Comparison of ENCODE assay signal across 15 mouse cellular contexts in genomic region chrX:19700284-19700683, GRCm38 (mm10).
"Had no signal": no experiment of that assay in that cellular context is flagged by ENCODE, and none has a peak within 500 bp of the region (broad histone marks: within the 10 kb centered on the region; RNA-seq: fewer than 3 reads in every experiment).

No protein-coding gene starts in this region.

- DNase-seq: kidney, postnatal 14 days; lung, adult 18-20 months; lung, postnatal 4 days; midbrain, embryonic 14.5 days; right cerebral cortex, adult 18-20 months; thymus, adult 2 months; thymus, postnatal 25 days had no signal

- H3K4me3 ChIP-seq: kidney, embryonic 15.5 days; left cerebral cortex, adult 2 months; limb, embryonic 15.5 days; midbrain, embryonic 10.5 days; myocyte; neural tube, embryonic 15.5 days; stomach, embryonic 15.5 days had no signal

- H3K36me3 ChIP-seq: kidney, embryonic 15.5 days; limb, embryonic 15.5 days; midbrain, embryonic 10.5 days; neural tube, embryonic 15.5 days; stomach, embryonic 15.5 days had no signal

- H3K9me3 ChIP-seq: kidney, embryonic 15.5 days; limb, embryonic 15.5 days; midbrain, embryonic 10.5 days; neural tube, embryonic 15.5 days; stomach, embryonic 15.5 days had no signal

- H3K4me2 ChIP-seq: kidney, embryonic 15.5 days; limb, embryonic 15.5 days; neural tube, embryonic 15.5 days; stomach, embryonic 15.5 days had no signal

- H3K27me3 ChIP-seq: kidney, embryonic 15.5 days; limb, embryonic 15.5 days; neural tube, embryonic 15.5 days; stomach, embryonic 15.5 days had no signal

- H3K9ac ChIP-seq: kidney, embryonic 15.5 days; limb, embryonic 15.5 days; liver, embryonic 14.5 days; neural tube, embryonic 15.5 days; stomach, embryonic 15.5 days had no signal

- H3K4me1 ChIP-seq: kidney, embryonic 15.5 days; limb, embryonic 15.5 days; midbrain, embryonic 10.5 days; neural tube, embryonic 15.5 days; stomach, embryonic 15.5 days had no signal

- H3K27ac ChIP-seq: kidney, embryonic 15.5 days; left cerebral cortex, adult 2 months; limb, embryonic 15.5 days; liver, embryonic 14.5 days; midbrain, embryonic 10.5 days; neural tube, embryonic 15.5 days; stomach, embryonic 15.5 days had no signal
